Mouse (Mus musculus): Measurements from ENCODE around the gene Cfap300. TPM values are rescaled to one million over a fixed set of nuclear protein-coding genes. Genes with fewer than 3 reads are reported as not detected.

Gene Cfap300
- total and polyA plus RNA-seq, 2 experiments from 2014 or later, result 10.3 to 11.1 TPM

DNA sequence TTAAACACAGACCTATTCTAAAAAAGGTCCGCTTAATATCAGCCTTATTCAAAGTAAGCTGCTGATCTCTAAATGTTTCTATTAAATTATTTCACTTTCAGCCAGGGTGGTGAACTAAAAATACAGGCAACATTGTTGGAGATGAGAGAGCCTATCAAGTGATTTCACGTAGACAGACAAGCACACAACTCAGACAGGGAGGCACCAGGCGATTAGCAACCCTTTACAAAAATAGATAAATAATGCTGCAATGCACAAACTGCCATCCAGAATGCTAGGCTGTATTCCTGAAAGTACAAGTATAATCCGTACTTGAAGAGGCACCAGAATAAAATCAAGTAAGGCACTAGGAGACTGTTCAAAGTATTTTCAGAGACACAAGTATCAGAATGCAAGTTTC is 58.3 kb downstream of the Cfap300 start:
- H3K27me3 ChIP-seq (ENCODE audit: insufficient read depth, low read length), result no peaks in the 10 kb centered on the region
- 61% methylated on average over 4 of the region's 4 CpGs for WGBS
- H3K4me3 ChIP-seq (ENCODE audit: low read length), result no peak overlapping the region
- ATAC-seq (no peak), DNase-seq (ENCODE audit: low spot score) (no peak)
- TF ChIP-seq CTCF (IDR thresholded peaks at IDR 0.05; ENCODE audit: low read depth), result no peak
- H3K36me3 ChIP-seq (ENCODE audit: insufficient read depth, low read length), result no peaks in the 10 kb centered on the region
- H3K27ac ChIP-seq, result no peak overlapping the region
- H3K9ac ChIP-seq (replicated peaks; ENCODE audit: low read length), result no peak overlapping the region
- H3K9me3 ChIP-seq (ENCODE audit: low read length), result no peaks in the 10 kb centered on the region
- H3K4me2 ChIP-seq (ENCODE audit: low read depth, low read length), result no peak overlapping the region
- H3K4me1 ChIP-seq (ENCODE audit: insufficient read depth, low read length), result no peaks in the 10 kb centered on the region

DNA sequence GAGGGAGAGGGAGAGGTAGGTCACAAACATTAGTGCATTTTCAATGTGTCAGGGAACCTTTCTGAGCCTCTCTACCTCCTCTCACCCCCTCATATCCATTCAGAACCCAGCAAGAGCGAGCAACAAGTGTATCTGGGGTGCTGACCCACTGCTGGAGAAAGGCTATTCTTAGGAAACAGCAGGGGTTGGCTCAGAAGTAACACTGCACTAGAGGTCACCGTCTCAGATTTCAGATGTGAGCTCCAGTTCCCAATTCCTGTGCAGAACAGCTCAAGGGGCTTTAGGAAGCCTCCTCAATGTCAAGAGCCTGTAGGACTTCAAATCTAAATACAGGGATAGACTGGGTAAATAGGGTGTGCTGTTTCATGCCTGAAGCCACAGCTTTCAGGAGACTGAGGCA is 59.0 kb downstream of the Cfap300 start:
- Histone ChIP-seq H3K36me3 (ENCODE audit: insufficient read depth, low read length) (no peaks in the 10 kb centered on the region), H3K4me3 (ENCODE audit: low read length) (no peak overlapping the region), H3K27ac (no peak overlapping the region), H3K9me3 (ENCODE audit: low read length) (no peaks in the 10 kb centered on the region), H3K27me3 (ENCODE audit: insufficient read depth, low read length) (no peaks in the 10 kb centered on the region), H3K4me1 (ENCODE audit: insufficient read depth, low read length) (no peaks in the 10 kb centered on the region), H3K4me2 (ENCODE audit: low read depth, low read length) (no peak overlapping the region), H3K9ac (replicated peaks; ENCODE audit: low read length) (no peak overlapping the region)
- ATAC-seq (no peak), DNase-seq (ENCODE audit: low spot score) (no peak)
- 26% methylated on average over 2 of the region's 2 CpGs for WGBS
- no peak for TF ChIP-seq CTCF (IDR thresholded peaks at IDR 0.05; ENCODE audit: low read depth)

DNA sequence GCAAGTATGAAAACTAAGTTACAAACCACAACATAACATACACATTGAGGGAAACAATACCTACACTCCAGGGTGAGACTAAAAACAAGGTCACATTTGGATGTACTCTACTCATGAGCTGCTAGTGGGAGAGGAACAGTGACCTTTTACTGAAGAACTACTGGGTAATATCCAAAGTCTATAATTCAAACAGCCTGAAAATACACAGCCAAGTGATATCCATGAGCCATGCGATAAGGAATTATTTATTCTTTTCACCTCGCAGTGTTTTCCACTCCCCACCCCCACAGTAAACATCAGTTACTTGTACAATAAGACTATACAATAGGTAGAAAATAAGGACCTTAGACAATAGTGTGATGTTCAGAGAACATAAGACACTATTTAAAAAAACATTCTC is 62.5 kb downstream of the Cfap300 start:
- WGBS, result 85% methylated on average over 2 of the region's 2 CpGs

DNA sequence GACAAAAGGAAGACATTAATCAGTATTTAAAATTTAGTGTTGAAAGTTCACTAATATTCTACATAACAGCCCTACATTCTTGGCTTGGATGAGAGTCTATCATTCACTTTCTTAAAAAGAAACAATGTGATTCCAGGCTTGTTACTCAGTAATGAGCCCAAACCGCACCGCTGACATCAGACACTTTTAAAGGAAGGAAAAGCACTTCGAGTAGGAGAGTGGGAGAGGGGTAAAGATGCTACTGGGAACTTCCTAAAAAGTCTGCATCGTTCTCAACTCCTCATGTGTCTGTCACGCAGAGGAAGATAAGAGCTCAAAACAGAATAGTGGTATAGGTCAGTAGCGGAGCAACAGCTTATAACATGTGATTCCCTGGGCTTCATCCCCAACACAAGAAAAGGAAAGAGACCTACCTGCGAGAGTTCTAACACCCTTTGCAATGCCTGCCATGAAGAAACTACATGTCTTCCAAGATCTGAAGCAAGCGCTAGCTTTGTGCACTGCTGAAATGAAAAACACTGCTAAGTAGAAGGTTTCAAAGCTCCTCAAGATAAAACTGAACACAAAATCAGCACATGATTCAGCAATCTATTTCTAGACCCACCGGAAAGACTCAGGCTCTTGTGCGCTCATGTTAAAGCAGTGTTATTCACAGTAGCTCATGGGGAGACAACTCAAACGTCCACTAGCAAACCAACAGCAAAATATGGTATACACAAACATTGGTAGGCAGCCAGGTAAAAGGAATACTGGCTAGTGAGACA is 63.3 kb downstream of the Cfap300 start:
- ATAC-seq (no peak), DNase-seq (ENCODE audit: low spot score) (no peak)
- H3K36me3 ChIP-seq (ENCODE audit: insufficient read depth, low read length), result no peaks in the 10 kb centered on the region
- 91% methylated on average over 11 of the region's 11 CpGs for WGBS
- H3K4me2 ChIP-seq (ENCODE audit: low read depth, low read length), result no peak overlapping the region
- H3K9me3 ChIP-seq (ENCODE audit: low read length), result no peaks in the 10 kb centered on the region
- H3K9ac ChIP-seq (replicated peaks; ENCODE audit: low read length), result no peak overlapping the region
- H3K4me1 ChIP-seq (ENCODE audit: insufficient read depth, low read length), result no peaks in the 10 kb centered on the region
- H3K27me3 ChIP-seq (ENCODE audit: insufficient read depth, low read length), result no peaks in the 10 kb centered on the region
- H3K4me3 ChIP-seq (ENCODE audit: low read length), result no peak overlapping the region
- H3K27ac ChIP-seq, result no peak overlapping the region
- TF ChIP-seq CTCF (IDR thresholded peaks at IDR 0.05; ENCODE audit: low read depth), result no peak

More for the DNA sequence above, 62.5 kb downstream of the Cfap300 start:
- no peak for TF ChIP-seq CTCF (IDR thresholded peaks at IDR 0.05; ENCODE audit: low read depth)
- no peak overlapping the region for H3K9ac ChIP-seq (replicated peaks; ENCODE audit: low read length)
- no peaks in the 10 kb centered on the region for H3K9me3 ChIP-seq (ENCODE audit: low read length)
- no peaks in the 10 kb centered on the region for H3K27me3 ChIP-seq (ENCODE audit: insufficient read depth, low read length)
- no peak overlapping the region for H3K4me2 ChIP-seq (ENCODE audit: low read depth, low read length)
- H3K36me3 ChIP-seq (ENCODE audit: insufficient read depth, low read length), result no peaks in the 10 kb centered on the region
- no peak overlapping the region for H3K27ac ChIP-seq
- ATAC-seq, result no peak
- DNase-seq (ENCODE audit: low spot score), result no peak
- no peak overlapping the region for H3K4me3 ChIP-seq (ENCODE audit: low read length)
- no peaks in the 10 kb centered on the region for H3K4me1 ChIP-seq (ENCODE audit: insufficient read depth, low read length)

DNA sequence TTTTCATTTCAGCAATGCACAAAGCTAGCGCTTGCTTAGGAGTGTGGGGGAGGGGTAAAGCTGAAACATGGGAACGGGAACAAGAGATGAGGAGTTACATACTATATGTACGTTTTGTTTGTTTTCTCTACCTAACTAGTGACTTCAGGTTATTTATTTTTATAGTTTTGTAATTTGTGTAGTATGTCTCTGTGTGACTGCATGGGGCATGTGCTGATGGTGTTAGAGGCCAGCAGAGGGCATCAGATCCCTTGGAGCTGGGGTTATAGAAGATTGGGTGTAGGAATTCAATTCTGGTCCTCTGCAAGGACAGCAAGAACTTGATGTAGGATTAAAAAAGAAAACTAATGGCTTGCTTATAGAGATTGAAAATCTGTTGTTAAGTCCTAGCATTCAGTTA is 64.1 kb downstream of the Cfap300 start:
- DNase-seq (ENCODE audit: low spot score) (no peak), ATAC-seq (no peak)
- no peaks in the 10 kb centered on the region for H3K36me3 ChIP-seq (ENCODE audit: insufficient read depth, low read length)
- no peaks in the 10 kb centered on the region for H3K4me1 ChIP-seq (ENCODE audit: insufficient read depth, low read length)
- H3K9ac ChIP-seq (replicated peaks; ENCODE audit: low read length), result no peak overlapping the region
- WGBS, result 94% methylated on average over 3 of the region's 3 CpGs
- no peak overlapping the region for H3K4me2 ChIP-seq (ENCODE audit: low read depth, low read length)
- no peak overlapping the region for H3K27ac ChIP-seq
- no peak overlapping the region for H3K4me3 ChIP-seq (ENCODE audit: low read length)
- TF ChIP-seq CTCF (IDR thresholded peaks at IDR 0.05; ENCODE audit: low read depth), result peak; percentile 33; the same call in 1 of the 2 replicates
- H3K9me3 ChIP-seq (ENCODE audit: low read length), result no peaks in the 10 kb centered on the region
- no peaks in the 10 kb centered on the region for H3K27me3 ChIP-seq (ENCODE audit: insufficient read depth, low read length)

DNA sequence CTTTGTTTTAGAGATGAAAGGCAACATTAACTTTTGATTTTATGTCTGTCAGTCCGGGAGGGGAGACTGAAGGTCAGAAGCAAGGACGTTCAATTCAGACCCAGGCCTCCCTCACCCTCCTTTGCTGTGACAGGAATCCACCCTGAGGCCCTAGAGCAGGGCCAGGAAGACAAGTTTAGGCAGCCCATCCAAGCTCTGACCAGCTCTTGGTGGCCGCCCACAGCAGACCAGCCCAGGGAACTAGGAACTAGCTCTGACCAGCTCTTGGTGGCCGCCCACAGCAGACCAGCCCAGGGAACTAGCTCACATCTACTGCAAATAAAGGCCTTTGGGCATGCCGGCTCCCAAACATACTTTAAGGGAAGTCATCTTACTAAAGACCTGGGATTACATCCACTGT is 65.0 kb downstream of the Cfap300 start:
- Histone ChIP-seq H3K4me3 (ENCODE audit: low read length) (no peak overlapping the region), H3K36me3 (ENCODE audit: insufficient read depth, low read length) (no peaks in the 10 kb centered on the region), H3K4me1 (ENCODE audit: insufficient read depth, low read length) (no peaks in the 10 kb centered on the region), H3K9ac (replicated peaks; ENCODE audit: low read length) (no peak overlapping the region), H3K4me2 (ENCODE audit: low read depth, low read length) (no peak overlapping the region), H3K27me3 (ENCODE audit: insufficient read depth, low read length) (no peaks in the 10 kb centered on the region), H3K9me3 (ENCODE audit: low read length) (no peaks in the 10 kb centered on the region), H3K27ac (no peak overlapping the region)
- ATAC-seq, result no peak
- no peak for TF ChIP-seq CTCF (IDR thresholded peaks at IDR 0.05; ENCODE audit: low read depth)
- no peak for DNase-seq (ENCODE audit: low spot score)
- WGBS, result 81% methylated on average over 5 of the region's 5 CpGs

DNA sequence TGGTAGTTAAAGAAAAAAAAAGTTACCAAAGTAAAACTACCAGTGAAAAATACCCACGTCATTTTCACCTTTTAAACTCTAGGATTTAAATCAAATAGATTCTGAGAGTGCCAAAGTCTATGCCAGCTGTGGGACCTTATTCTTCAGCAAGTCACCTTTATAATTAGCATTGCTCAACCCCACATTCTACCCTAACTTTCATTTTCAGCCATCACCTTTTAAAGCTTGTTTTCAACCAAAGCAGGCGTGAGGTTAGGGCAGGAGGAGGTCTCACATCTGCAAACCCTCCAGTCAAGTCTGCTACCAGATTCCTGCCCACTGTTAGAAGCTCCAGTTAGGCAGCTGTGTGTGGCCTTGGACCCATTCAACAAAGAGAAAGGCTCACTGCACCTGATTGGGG is 70.6 kb downstream of the Cfap300 start:
- TF ChIP-seq CTCF (IDR thresholded peaks at IDR 0.05; ENCODE audit: low read depth), result no peak
- no peak for ATAC-seq

More for the DNA sequence above, 70.6 kb downstream of the Cfap300 start:
- Histone ChIP-seq H3K27me3 (ENCODE audit: insufficient read depth, low read length) (no peaks in the 10 kb centered on the region), H3K36me3 (ENCODE audit: insufficient read depth, low read length) (no peaks in the 10 kb centered on the region), H3K27ac (no peak overlapping the region), H3K4me2 (ENCODE audit: low read depth, low read length) (no peak overlapping the region), H3K4me1 (ENCODE audit: insufficient read depth, low read length) (no peaks in the 10 kb centered on the region), H3K9me3 (ENCODE audit: low read length) (no peaks in the 10 kb centered on the region), H3K4me3 (ENCODE audit: low read length) (no peak overlapping the region), H3K9ac (replicated peaks; ENCODE audit: low read length) (no peak overlapping the region)
- WGBS, result 87% methylated on average over 2 of the region's 2 CpGs
- DNase-seq (ENCODE audit: low spot score), result no peak

Other genes with a start within 250 kb of the Cfap300 start
- gene Birc2, start 205.8 kb downstream of the Cfap300 start, total RNA-seq (2014; rRNA removed), result 27.0 and 33.7 TPM in 2 replicates
- 28.8 and 29.5 TPM in 2 replicates for gene Birc2, start 205.8 kb downstream of the Cfap300 start, polyA plus RNA-seq (2015; fragmentation: Nextera tagmentation; extraction: Ambion mirVana)
- 3.5 and 4.0 TPM in 2 replicates for gene Birc3, start 169.6 kb downstream of the Cfap300 start, total RNA-seq (2014; rRNA removed)
- 1.4 and 1.5 TPM in 2 replicates for gene Birc3, start 169.6 kb downstream of the Cfap300 start, polyA plus RNA-seq (2015; fragmentation: Nextera tagmentation; extraction: Ambion mirVana)
- 10.9 and 22.2 TPM in 2 replicates for gene Yap1, start 38.2 kb downstream of the Cfap300 start, total RNA-seq (2014; rRNA removed)
- 6.3 and 6.7 TPM in 2 replicates for gene Yap1, start 38.2 kb downstream of the Cfap300 start, polyA plus RNA-seq (2015; fragmentation: Nextera tagmentation; extraction: Ambion mirVana)
- 6.8 and 6.9 TPM in 2 replicates for gene Cep126, start 91.5 kb upstream of the Cfap300 start, total RNA-seq (2014; rRNA removed)
- gene Cep126, start 91.5 kb upstream of the Cfap300 start, polyA plus RNA-seq (2015; fragmentation: Nextera tagmentation; extraction: Ambion mirVana), result 2.5 and 2.8 TPM in 2 replicates